Mouse (Mus musculus) spleen, postnatal 14 days (tissue): Measurements from ENCODE around the gene Olfr747.
"Not testable (repeated sequence)": the region's sequence is repeated elsewhere in the genome, so short reads cannot be mapped to it uniquely, and the experiment has no call there.

Source experiments
- DNase-seq, 2 experiments: peaks; one replicate each; pipeline ENCODE4 v3.0.0; 2021 to 2022; ENCODE audit warnings: low spot score in 2 of 2

Olfr747 gene

GRCm38 (mm10) chr14:50693106-50693505 lies at the start of gene Olfr747:
Gene Olfr747 (minus strand): TSS chr14:50693206.
- no peak for DNase-seq

- DNase-seq = no peak
These were observed 48.6 kb upstream of the Olfr747 start for GRCm38 (mm10) chr14:50741584-50741983.

- DNase-seq = no peak
These were observed 47.3 kb upstream of the Olfr747 start for GRCm38 (mm10) chr14:50740334-50740733.

- not testable (repeated sequence) for DNase-seq
These were observed 29.4 kb upstream of the Olfr747 start for GRCm38 (mm10) chr14:50722371-50722770.

- not testable (repeated sequence) for DNase-seq
These were observed 26.9 kb upstream of the Olfr747 start for GRCm38 (mm10) chr14:50719875-50720274.

- DNase-seq = no peak
These were observed 14.1 kb upstream of the Olfr747 start, which contains the start of gene Olfr748 for GRCm38 (mm10) chr14:50707073-50707472. Gene Olfr748 (plus strand): TSS chr14:50707373.

GRCm38 (mm10) chr14:50646783-50647182 lies 46.2 kb downstream of the Olfr747 start, which contains the start of gene Olfr746:
Gene Olfr746 (plus strand): TSS chr14:50647083.
- DNase-seq = no peak

- no peak for DNase-seq
These were observed 53.9 kb downstream of the Olfr747 start, which contains the start of gene Olfr745 for GRCm38 (mm10) chr14:50639088-50639487. Gene Olfr745 (plus strand): TSS chr14:50639388.
